Mouse (Mus musculus) thymus, adult 2 months (tissue): ENCODE results near the gene Nup210l. TPM values are rescaled to one million over a fixed set of nuclear protein-coding genes. Genes with fewer than 3 reads are reported as not detected.

Source experiments
- DNase-seq: peaks from one replicate; pipeline ENCODE4 v3.0.0; 2021
- H3K27ac ChIP-seq: fragments of 200-500 bp; 2 replicates; pipeline ENCODE4 v1.5.1; 2012; ENCODE audit warnings: low read length, control low read depth; ENCODE audit not compliant: control insufficient read depth, insufficient read depth
- H3K27me3 ChIP-seq: fragments of 200-500 bp; 2 replicates; pipeline ENCODE4 v1.6.1; 2012; ENCODE audit warnings: mild to moderate bottlenecking, low read length, moderate library complexity, mixed read lengths; ENCODE audit not compliant: control insufficient read depth, insufficient read depth
- H3K36me3 ChIP-seq: fragments of 200-500 bp; 2 replicates; pipeline ENCODE4 v1.6.1; 2012; ENCODE audit warnings: mild to moderate bottlenecking, low read length, moderate library complexity; ENCODE audit not compliant: control insufficient read depth, insufficient read depth
- H3K4me1 ChIP-seq: fragments of 200-500 bp; replicated peaks from 2 replicates; pipeline ENCODE4 v1.6.1; 2012; ENCODE audit warnings: low read length; ENCODE audit not compliant: control insufficient read depth, insufficient read depth
- H3K4me3 ChIP-seq: fragments of 200-500 bp; 2 replicates; pipeline ENCODE4 v1.5.1; 2012; ENCODE audit warnings: mild to moderate bottlenecking, low read length, control low read depth, moderate library complexity; ENCODE audit not compliant: control insufficient read depth, insufficient read depth
- CTCF ChIP-seq: fragments of 200-500 bp; IDR thresholded peaks from 2 replicates; pipeline ENCODE4 v1.5.1; 2012; ENCODE audit warnings: mild to moderate bottlenecking, control low read depth, low read length, moderate library complexity, borderline replicate concordance; ENCODE audit not compliant: control insufficient read depth, poor library complexity, insufficient read depth; ENCODE audit errors: extremely low read depth
- POLR2A ChIP-seq: fragments of 200-500 bp; IDR thresholded peaks from 2 replicates; pipeline ENCODE4 v1.6.1; 2012; ENCODE audit warnings: mild to moderate bottlenecking, low read length, control low read depth, moderate library complexity; ENCODE audit not compliant: control insufficient read depth, poor library complexity, insufficient read depth; ENCODE audit errors: extremely low read depth
- WGBS: fragments of 180-500 bp; shearing (Covaris S2); methylation state at CpG from one replicate; pipeline ENCODE4 v1.1.7; 2018; 5-methylcytosine and 5-hydroxymethylcytosine counted together
- polyA plus RNA-seq: library from polyadenylated mRNA; depleted of rRNA; stranded (reverse); fragments of >200 nt; gene quantifications from 2 replicates; pipeline ENCODE4 v1.2.3, GENCODE M21; 2012

Gene Nup210l
- polyA plus RNA-seq, 1 experiment, result 1.5 TPM

GRCm38 (mm10) chr3:90213377-90213866, 109.5 kb downstream of the Nup210l start, which contains the start of the genes Rps27 and Rab13:
TSS of gene Rps27 (minus strand) at chr3:90213651.
TSS of gene Rab13 (plus strand) at chr3:90213695.
- peaks cover 33% of the 10 kb centered on the region for H3K36me3 ChIP-seq
- WGBS, result under 1% methylated on average over 42 of the region's 42 CpGs
- H3K27me3 ChIP-seq, result no peaks in the 10 kb centered on the region
- peak; percentile 84 for DNase-seq
- TF ChIP-seq CTCF, result no peak
- TF ChIP-seq POLR2A, result peak; percentile 99
- 0 out of 2 replicates have a peak within 1 kb of the TSS, but pooled peaks have one; percentile 7 for H3K27ac ChIP-seq
- H3K4me1 ChIP-seq, result peaks cover 10% of the 10 kb centered on the region
- peak within 1 kb of the TSS; percentile 75 for H3K4me3 ChIP-seq

- no peak overlapping the region; the same call in 1 of the 2 replicates for H3K4me3 ChIP-seq
- DNase-seq, result no peak
- H3K27me3 ChIP-seq, result no peaks in the 10 kb centered on the region
- H3K27ac ChIP-seq, result no peak overlapping the region
- peaks cover 27% of the 10 kb centered on the region for H3K36me3 ChIP-seq
- TF ChIP-seq POLR2A (no peak), CTCF (no peak)
- H3K4me1 ChIP-seq, result peaks cover 10% of the 10 kb centered on the region
- WGBS, result 43% methylated on average over 12 of the region's 12 CpGs
Measured at GRCm38 (mm10) chr3:90213956-90214684, 110.2 kb downstream of the Nup210l start.

- Histone ChIP-seq H3K27ac (no peak overlapping the region), H3K4me3 (no peak overlapping the region), H3K4me1 (peaks cover 14% of the 10 kb centered on the region), H3K36me3 (peaks cover 16% of the 10 kb centered on the region), H3K27me3 (no peaks in the 10 kb centered on the region)
- peak; percentile 30 for DNase-seq
- WGBS, result 74% methylated on average over 1 of the region's 1 CpGs
- TF ChIP-seq POLR2A, result no peak
- TF ChIP-seq CTCF, result no peak
Measured at GRCm38 (mm10) chr3:90215825-90216380, 112.0 kb downstream of the Nup210l start.

- Histone ChIP-seq H3K4me3 (no peak overlapping the region), H3K4me1 (peaks cover 4% of the 10 kb centered on the region), H3K27me3 (no peaks in the 10 kb centered on the region), H3K36me3 (no peaks in the 10 kb centered on the region), H3K27ac (no peak overlapping the region)
- TF ChIP-seq CTCF (no peak), POLR2A (no peak)
- DNase-seq, result peak; percentile 50
- WGBS, result 10% methylated on average over 6 of the region's 6 CpGs
Measured at GRCm38 (mm10) chr3:90220088-90220487, 116.2 kb downstream of the Nup210l start.

- WGBS, result 10% methylated on average over 20 of the region's 20 CpGs
- peak overlapping the region; percentile 3; the same call in 1 of the 2 replicates for H3K4me3 ChIP-seq
- no peaks in the 10 kb centered on the region for H3K27me3 ChIP-seq
- H3K36me3 ChIP-seq, result no peaks in the 10 kb centered on the region
- peak; percentile 24 for DNase-seq
- H3K27ac ChIP-seq, result no peak overlapping the region
- TF ChIP-seq POLR2A (no peak), CTCF (0 out of 2 replicates have a peak, but pooled peaks have one; percentile 13)
- peaks cover 4% of the 10 kb centered on the region for H3K4me1 ChIP-seq
Measured at GRCm38 (mm10) chr3:90220531-90220951, 116.6 kb downstream of the Nup210l start.

GRCm38 (mm10) chr3:90221123-90221522, 117.2 kb downstream of the Nup210l start:
- TF ChIP-seq POLR2A, result no peak
- TF ChIP-seq CTCF, result no peak
- DNase-seq, result no peak
- Histone ChIP-seq H3K4me3 (no peak overlapping the region), H3K4me1 (peaks cover 4% of the 10 kb centered on the region), H3K36me3 (no peaks in the 10 kb centered on the region), H3K27me3 (no peaks in the 10 kb centered on the region), H3K27ac (no peak overlapping the region)
- 43% methylated on average over 5 of the region's 5 CpGs for WGBS

GRCm38 (mm10) chr3:90222455-90222854, 118.5 kb downstream of the Nup210l start:
- Histone ChIP-seq H3K36me3 (no peaks in the 10 kb centered on the region), H3K4me1 (peaks cover 4% of the 10 kb centered on the region), H3K27me3 (no peaks in the 10 kb centered on the region), H3K27ac (no peak overlapping the region), H3K4me3 (no peak overlapping the region)
- TF ChIP-seq POLR2A, result no peak
- no peak for TF ChIP-seq CTCF
- DNase-seq, result no peak
- WGBS, result 89% methylated on average over 4 of the region's 4 CpGs
